ENCODE assay signal across 17 mouse cellular contexts in the genomic region with DNA sequence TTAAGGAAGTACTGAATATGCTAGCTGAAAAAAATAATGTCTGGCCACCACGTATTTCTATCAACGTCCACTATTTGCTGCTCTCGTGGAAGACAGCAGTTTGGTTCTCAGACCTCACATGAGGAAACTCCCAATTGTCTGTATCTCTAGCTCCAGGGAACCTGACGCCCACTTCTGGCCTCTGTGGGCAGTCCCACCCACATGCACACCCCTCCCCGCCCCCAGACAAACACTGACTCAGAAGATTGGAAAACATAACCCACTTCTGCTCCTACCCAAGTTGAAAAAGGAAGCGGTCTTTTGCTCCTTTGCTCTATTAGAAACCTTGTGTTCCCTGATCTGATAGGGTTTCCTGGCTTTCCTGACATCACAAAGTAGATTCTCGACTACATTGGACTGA.
"Had no signal": no experiment of that assay in that cellular context is flagged by ENCODE, and none has a peak within 500 bp of the region (broad histone marks: within the 10 kb centered on the region; RNA-seq: fewer than 3 reads in every experiment).

No protein-coding gene starts in this region.

- DNase-seq: kidney, adult 2 months; kidney, postnatal 25 days; layer of hippocampus, adult 9-11 months; liver, embryonic 13.5 days; lung, adult 2 months; lung, postnatal 14 days; lung, postnatal 4 days; midbrain, embryonic 14.5 days; right cerebral cortex, adult 18-20 months; right cerebral cortex, postnatal 14 days; right cerebral cortex, postnatal 4 days; thymus, postnatal 25 days had no signal

- H3K4me3 ChIP-seq: layer of hippocampus, adult 2 months; left cerebral cortex, adult 2 months; liver, embryonic 13.5 days; stomach, embryonic 15.5 days had no signal

- H3K4me1 ChIP-seq: liver, embryonic 13.5 days; stomach, embryonic 15.5 days had no signal

- H3K9me3 ChIP-seq: liver, embryonic 13.5 days; stomach, embryonic 15.5 days had no signal

- H3K27ac ChIP-seq: kidney, postnatal 0 days; layer of hippocampus, adult 2 months; left cerebral cortex, adult 2 months; liver, embryonic 13.5 days; stomach, embryonic 15.5 days had no signal

- H3K4me2 ChIP-seq: liver, embryonic 13.5 days; midbrain, embryonic 11.5 days; stomach, embryonic 15.5 days had no signal

- H3K27me3 ChIP-seq: liver, embryonic 13.5 days; stomach, embryonic 15.5 days had no signal

- H3K9ac ChIP-seq: liver, embryonic 13.5 days; stomach, embryonic 15.5 days had no signal

- H3K36me3 ChIP-seq: liver, embryonic 13.5 days; stomach, embryonic 15.5 days had no signal
